Mouse (Mus musculus) midbrain, embryonic 15.5 days (tissue): Measurements from ENCODE around the gene Olfr1371. TPM values are rescaled to one million over a fixed set of nuclear protein-coding genes. Genes with fewer than 3 reads are reported as not detected.
"Not testable (repeated sequence)": the region's sequence is repeated elsewhere in the genome, so short reads cannot be mapped to it uniquely, and the experiment has no call there.

ENCODE experiments used
- ATAC-seq: fragments of 200-750 bp; cut with Nextera tagmentation; replicated peaks from 2 replicates; pipeline ENCODE4 v1.8.0; 2017; ENCODE audit warnings: moderate TSS enrichment
- H3K27ac ChIP-seq: fragments of 300-500 bp; sonication (generic); 2 replicates; pipeline ENCODE4 v1.5.1; 2015; ENCODE audit warnings: mild to moderate bottlenecking, inconsistent platforms
- H3K27me3 ChIP-seq: fragments of 300-500 bp; sonication (generic); replicated peaks from 2 replicates; pipeline ENCODE4 v1.6.1; 2015; ENCODE audit warnings: inconsistent platforms
- H3K36me3 ChIP-seq: fragments of 300-500 bp; sonication (generic); replicated peaks from 2 replicates; pipeline ENCODE4 v1.6.1; 2015; ENCODE audit warnings: inconsistent platforms
- H3K4me1 ChIP-seq: fragments of 300-500 bp; sonication (generic); 2 replicates; pipeline ENCODE4 v1.6.1; 2015; ENCODE audit warnings: inconsistent platforms
- H3K4me2 ChIP-seq: fragments of 300-500 bp; sonication (generic); 2 replicates; pipeline ENCODE4 v1.6.1; 2015; ENCODE audit warnings: inconsistent platforms, mild to moderate bottlenecking, moderate library complexity
- H3K4me3 ChIP-seq: fragments of 300-500 bp; sonication (generic); 2 replicates; pipeline ENCODE4 v1.5.1; 2015; ENCODE audit warnings: mild to moderate bottlenecking, inconsistent platforms
- H3K9ac ChIP-seq: fragments of 300-500 bp; sonication (generic); 2 replicates; pipeline ENCODE4 v1.6.1; 2015; ENCODE audit warnings: mild to moderate bottlenecking, inconsistent platforms
- H3K9me3 ChIP-seq: fragments of 300-500 bp; sonication (generic); 2 replicates; pipeline ENCODE4 v1.6.1; 2016; ENCODE audit warnings: inconsistent platforms
- WGBS: fragments of 180-500 bp; shearing (Covaris S2); methylation state at CpG from one replicate; pipeline ENCODE4 v1.1.7; 2015; ENCODE audit warnings: mixed read lengths; 5-methylcytosine and 5-hydroxymethylcytosine counted together
- polyA plus RNA-seq: library from polyadenylated mRNA; unstranded; fragments of >200 nt; fragmentation: Nextera tagmentation; extraction: Ambion mirVana; gene quantifications from 2 replicates; pipeline ENCODE4 v1.2.1, GENCODE M21; 2015

Olfr1371 gene
- polyA plus RNA-seq, 1 experiment from 2014 or later = not detected

DNA sequence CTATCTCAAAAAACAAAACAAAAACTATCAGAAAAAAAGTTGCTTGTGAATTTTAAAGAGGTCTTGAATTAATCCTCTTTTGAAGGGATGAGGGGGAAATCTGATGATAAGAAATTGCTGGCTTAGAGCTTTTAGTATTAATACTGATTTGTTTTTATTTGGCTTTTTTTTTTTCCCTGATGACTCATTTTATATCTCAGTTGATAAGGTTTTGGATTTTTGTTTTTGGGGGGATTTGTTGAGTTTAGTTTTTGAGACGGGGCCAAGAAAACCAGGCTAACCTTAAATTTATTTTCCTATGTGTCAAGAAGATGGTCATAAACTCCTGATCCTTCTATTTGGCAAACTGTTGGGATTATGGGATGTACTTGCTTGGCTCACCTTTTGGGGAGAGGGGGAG is 20.1 kb upstream of the Olfr1371 start:
- Histone ChIP-seq H3K4me2 (peak overlapping the region; percentile 67; the same call in 1 of the 2 replicates), H3K4me1 (peaks cover 31% of the 10 kb centered on the region), H3K27me3 (no peaks in the 10 kb centered on the region), H3K4me3 (no peak overlapping the region), H3K9me3 (no peaks in the 10 kb centered on the region), H3K9ac (no peak overlapping the region), H3K36me3 (peaks cover 10% of the 10 kb centered on the region; the same call in 1 of the 2 replicates), H3K27ac (no peak overlapping the region)
- WGBS = 94% methylated on average over 1 of the region's 1 CpGs
- ATAC-seq = no peak

DNA sequence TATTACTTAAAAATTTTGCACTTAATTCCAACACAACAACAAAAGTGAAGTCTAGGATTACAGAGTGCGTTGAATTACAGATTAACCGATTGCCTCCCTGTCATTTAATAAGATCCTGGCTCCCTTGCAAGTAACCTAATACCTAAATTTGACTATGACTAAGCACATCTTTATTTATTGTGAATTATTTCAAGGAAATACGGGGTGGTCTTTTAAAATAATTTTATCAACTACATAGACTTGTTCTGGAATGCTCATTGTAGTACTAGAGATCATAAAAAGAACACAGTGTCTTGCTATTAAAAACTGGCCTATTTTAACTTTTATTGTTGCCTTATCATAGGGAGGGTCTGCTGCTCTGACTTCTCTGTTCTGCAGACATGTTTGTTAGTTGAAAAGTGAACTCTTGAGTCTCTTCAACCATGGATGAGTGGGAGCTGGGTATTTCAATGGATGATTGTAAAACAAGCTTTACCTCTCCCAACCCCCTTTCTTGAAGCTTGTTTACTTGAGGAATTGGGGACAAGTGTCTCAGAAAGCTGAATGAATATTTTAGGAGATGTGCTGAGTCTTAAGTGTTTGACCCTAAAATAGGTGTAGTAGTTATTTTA is 19.4 kb upstream of the Olfr1371 start:
- Histone ChIP-seq H3K27me3 (no peaks in the 10 kb centered on the region), H3K4me3 (peak overlapping the region; percentile 93), H3K36me3 (peaks cover 10% of the 10 kb centered on the region; the same call in 1 of the 2 replicates), H3K4me1 (peaks cover 31% of the 10 kb centered on the region), H3K27ac (no peak overlapping the region), H3K9me3 (no peaks in the 10 kb centered on the region), H3K4me2 (peak overlapping the region; percentile 67), H3K9ac (peak overlapping the region; percentile 94)
- ATAC-seq = no peak
- 31% methylated on average over 3 of the region's 3 CpGs for WGBS

GRCm38 (mm10) chr11:52231606-52232541 is 18.1 kb upstream of the Olfr1371 start, which contains the start of gene Skp1a:
Skp1a (plus strand) TSS chr11:52231995.
- under 1% methylated on average over 87 of the region's 87 CpGs for WGBS
- Histone ChIP-seq H3K27ac (peak within 1 kb of the TSS; percentile 100), H3K9me3 (no peaks in the 10 kb centered on the region), H3K36me3 (no peaks in the 10 kb centered on the region), H3K27me3 (no peaks in the 10 kb centered on the region), H3K4me3 (peak within 1 kb of the TSS; percentile 93), H3K4me1 (peaks cover 31% of the 10 kb centered on the region), H3K4me2 (peak within 1 kb of the TSS; percentile 67), H3K9ac (peak within 1 kb of the TSS; percentile 94)
- ATAC-seq = peak; percentile 90

GRCm38 (mm10) chr11:52230694-52231093 is 16.9 kb upstream of the Olfr1371 start:
- Histone ChIP-seq H3K4me1 (peaks cover 31% of the 10 kb centered on the region), H3K27me3 (no peaks in the 10 kb centered on the region), H3K9me3 (no peaks in the 10 kb centered on the region), H3K27ac (peak overlapping the region; percentile 100), H3K4me2 (peak overlapping the region; percentile 67), H3K9ac (peak overlapping the region; percentile 94), H3K36me3 (no peaks in the 10 kb centered on the region), H3K4me3 (peak overlapping the region; percentile 93; the same call in 1 of the 2 replicates)
- 55% methylated on average over 5 of the region's 5 CpGs for WGBS
- ATAC-seq = no peak

- ATAC-seq = no peak
- WGBS = 82% methylated on average over 7 of the region's 7 CpGs
- H3K27me3 ChIP-seq = peaks cover 5% of the 10 kb centered on the region
- H3K27ac ChIP-seq = no peak overlapping the region
- H3K9ac ChIP-seq = no peak overlapping the region
- no peaks in the 10 kb centered on the region for H3K36me3 ChIP-seq
- no peaks in the 10 kb centered on the region for H3K9me3 ChIP-seq
- H3K4me1 ChIP-seq = peaks cover 19% of the 10 kb centered on the region
- H3K4me2 ChIP-seq = no peak overlapping the region
- no peak overlapping the region for H3K4me3 ChIP-seq
Measured at GRCm38 (mm10) chr11:52228722-52229448, 15.1 kb upstream of the Olfr1371 start.

GRCm38 (mm10) chr11:52227466-52228226 is 13.9 kb upstream of the Olfr1371 start:
- no peaks in the 10 kb centered on the region for H3K36me3 ChIP-seq
- H3K9ac ChIP-seq = no peak overlapping the region
- H3K27me3 ChIP-seq = peaks cover 5% of the 10 kb centered on the region
- peaks cover 7% of the 10 kb centered on the region for H3K4me1 ChIP-seq
- no peak overlapping the region for H3K27ac ChIP-seq
- WGBS = 83% methylated on average over 13 of the region's 13 CpGs
- ATAC-seq = no peak
- H3K4me2 ChIP-seq = no peak overlapping the region
- no peak overlapping the region for H3K4me3 ChIP-seq
- no peaks in the 10 kb centered on the region for H3K9me3 ChIP-seq

DNA sequence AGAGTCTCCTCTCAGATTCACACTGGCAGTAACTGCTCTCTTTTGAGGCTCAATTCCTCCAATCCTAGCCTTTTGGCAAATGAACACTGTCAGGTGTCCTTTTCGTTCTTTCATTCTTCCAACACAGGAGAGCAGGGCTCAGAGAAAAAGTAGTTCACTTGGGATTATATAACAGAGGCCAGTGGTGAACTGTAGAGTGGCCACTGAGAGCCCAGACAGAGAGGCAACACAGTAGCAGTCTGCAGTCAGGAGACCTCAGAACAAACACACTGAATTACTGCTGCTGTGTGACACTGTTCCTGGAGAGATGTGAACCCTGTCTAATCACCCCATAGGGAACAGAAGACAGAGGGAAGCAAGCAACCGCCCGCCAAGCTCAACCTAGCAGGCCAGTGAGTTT is 13.3 kb upstream of the Olfr1371 start:
- H3K9me3 ChIP-seq = no peaks in the 10 kb centered on the region
- no peak overlapping the region for H3K4me3 ChIP-seq
- peaks cover 5% of the 10 kb centered on the region for H3K27me3 ChIP-seq
- no peaks in the 10 kb centered on the region for H3K36me3 ChIP-seq
- no peak for ATAC-seq
- H3K4me1 ChIP-seq = peaks cover 7% of the 10 kb centered on the region
- no peak overlapping the region for H3K9ac ChIP-seq
- no peak overlapping the region for H3K4me2 ChIP-seq
- H3K27ac ChIP-seq = no peak overlapping the region
- WGBS = 73% methylated on average over 3 of the region's 3 CpGs

- H3K27ac ChIP-seq = no peak overlapping the region
- H3K9me3 ChIP-seq = no peaks in the 10 kb centered on the region
- H3K9ac ChIP-seq = no peak overlapping the region
- H3K4me1 ChIP-seq = peaks cover 6% of the 10 kb centered on the region
- H3K27me3 ChIP-seq = peaks cover 5% of the 10 kb centered on the region
- no peak for ATAC-seq
- H3K4me3 ChIP-seq = no peak overlapping the region
- WGBS = 55% methylated on average over 3 of the region's 3 CpGs
- no peak overlapping the region for H3K4me2 ChIP-seq
- no peaks in the 10 kb centered on the region for H3K36me3 ChIP-seq
Measured at GRCm38 (mm10) chr11:52225986-52226599, 12.3 kb upstream of the Olfr1371 start.

DNA sequence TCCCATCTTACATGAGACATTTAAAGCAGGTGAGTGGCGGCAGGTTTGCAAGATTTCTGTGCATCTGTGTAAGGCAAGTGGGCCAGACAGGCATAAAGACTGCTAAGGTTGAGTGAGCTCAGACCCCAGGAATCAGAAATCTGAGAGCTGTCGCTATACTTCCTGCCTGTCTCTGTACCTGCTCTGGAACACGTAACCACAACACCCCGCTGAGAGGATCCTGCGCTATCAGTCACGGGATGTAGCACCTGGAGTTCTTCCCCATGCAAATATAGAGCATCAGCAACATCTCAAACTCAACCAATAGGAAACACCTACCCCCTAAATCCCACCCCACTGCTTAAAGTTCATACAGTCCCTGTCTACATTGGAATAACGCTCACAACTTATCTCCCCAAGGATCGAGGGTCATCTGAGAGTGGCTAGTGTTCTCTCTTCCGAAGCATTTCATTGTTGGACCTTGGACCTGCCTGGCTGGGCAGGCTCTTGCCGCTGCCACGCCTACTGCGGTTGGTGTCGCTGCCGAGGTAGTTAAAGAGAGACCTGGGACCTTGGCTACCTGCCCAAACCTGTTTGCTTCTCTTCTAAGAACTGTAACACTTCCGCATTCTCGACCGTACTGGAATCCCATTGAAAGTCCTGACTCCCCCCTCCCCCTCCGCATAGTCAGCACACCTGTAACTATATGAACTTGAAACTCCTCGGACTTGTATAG is 10.3 kb upstream of the Olfr1371 start:
- Histone ChIP-seq H3K9me3 (no peaks in the 10 kb centered on the region), H3K27ac (no peak overlapping the region), H3K36me3 (no peaks in the 10 kb centered on the region), H3K9ac (no peak overlapping the region), H3K4me3 (no peak overlapping the region), H3K4me1 (peaks cover 2% of the 10 kb centered on the region; the same call in 1 of the 2 replicates), H3K27me3 (peaks cover 5% of the 10 kb centered on the region), H3K4me2 (no peak overlapping the region)
- 19% methylated on average over 19 of the region's 19 CpGs for WGBS
- no peak for ATAC-seq

DNA sequence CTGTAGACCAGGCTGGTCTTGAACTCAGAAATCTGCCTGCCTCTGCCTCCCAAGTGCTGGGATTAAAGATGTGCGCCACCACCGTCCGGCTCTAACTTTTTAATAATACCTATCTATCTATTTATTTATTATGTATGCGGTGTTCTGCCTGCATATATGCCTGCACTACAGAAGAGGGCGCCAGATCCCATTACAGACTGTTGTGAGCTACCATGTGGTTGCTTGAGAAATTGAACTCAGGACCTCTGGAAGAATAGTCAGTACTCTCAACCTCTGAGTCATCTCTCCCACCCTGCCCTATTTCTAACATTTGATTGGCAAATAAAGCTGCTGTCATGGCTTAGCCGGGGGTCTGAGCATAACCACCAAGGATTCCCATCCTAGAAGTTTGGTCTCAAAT is 9.1 kb upstream of the Olfr1371 start:
- Histone ChIP-seq H3K4me1 (peaks cover 2% of the 10 kb centered on the region; the same call in 1 of the 2 replicates), H3K36me3 (no peaks in the 10 kb centered on the region), H3K9me3 (no peaks in the 10 kb centered on the region), H3K4me2 (no peak overlapping the region), H3K9ac (no peak overlapping the region), H3K4me3 (no peak overlapping the region), H3K27ac (no peak overlapping the region), H3K27me3 (peaks cover 5% of the 10 kb centered on the region)
- WGBS = 79% methylated on average over 6 of the region's 6 CpGs
- no peak for ATAC-seq

- 85% methylated on average over 6 of the region's 6 CpGs for WGBS
- H3K27me3 ChIP-seq, H3K9ac ChIP-seq, H3K4me1 ChIP-seq, H3K9me3 ChIP-seq, H3K4me3 ChIP-seq, H3K27ac ChIP-seq, H3K4me2 ChIP-seq, H3K36me3 ChIP-seq, ATAC-seq: not testable (repeated sequence)
Measured at GRCm38 (mm10) chr11:52221921-52222320, 8.1 kb upstream of the Olfr1371 start.
